Mouse (Mus musculus): Measurements from ENCODE around the gene Hsh2d. TPM values are rescaled to one million over a fixed set of nuclear protein-coding genes. Genes with fewer than 3 reads are reported as not detected.

The Hsh2d gene
- 2.7 and 3.6 TPM in 2 replicates for polyA plus RNA-seq (2015; fragmentation: Nextera tagmentation; extraction: Ambion mirVana)

GRCm38 (mm10) chr8:72189417-72190214, at the start of gene Hsh2d:
Hsh2d (plus strand) TSS chr8:72189638.

GRCm38 (mm10) chr8:72160707-72161697, 28.4 kb upstream of the Hsh2d start, which contains the start of gene Rab8a:
Rab8a (plus strand) TSS chr8:72161200.

GRCm38 (mm10) chr8:72212751-72213150, 23.3 kb downstream of the Hsh2d start, which contains the start of gene Cib3:
Cib3 (minus strand) TSS chr8:72212837.

GRCm38 (mm10) chr8:72213536-72213935, 24.1 kb downstream of the Hsh2d start, which contains the start of gene Gm11034:
Gm11034 (minus strand) TSS chr8:72213636.

GRCm38 (mm10) chr8:72219541-72220363, 30.3 kb downstream of the Hsh2d start, which contains the start of gene Fam32a:
Fam32a (plus strand) TSS chr8:72219730.

GRCm38 (mm10) chr8:72239499-72240402, 50.3 kb downstream of the Hsh2d start, which contains the start of gene Ap1m1:
Ap1m1 (plus strand) TSS chr8:72240018.

Other genes starting within 250 kb of the Hsh2d start
- 10.0 and 10.7 TPM in 2 replicates for gene Zfp961, start 238.6 kb upstream of the Hsh2d start, polyA plus RNA-seq (2015; fragmentation: Nextera tagmentation; extraction: Ambion mirVana)
- gene Cyp4f18, start 180.0 kb upstream of the Hsh2d start, polyA plus RNA-seq (2015; fragmentation: Nextera tagmentation; extraction: Ambion mirVana), result 37.6 and 46.6 TPM in 2 replicates
- 0.13 TPM in 1 of 2 replicates, not detected in the other for gene Olfr372, start 148.4 kb upstream of the Hsh2d start, polyA plus RNA-seq (2015; fragmentation: Nextera tagmentation; extraction: Ambion mirVana)
- 0.06 and 0.07 TPM in 2 replicates for gene Olfr373, start 106.5 kb upstream of the Hsh2d start, polyA plus RNA-seq (2015; fragmentation: Nextera tagmentation; extraction: Ambion mirVana)
- gene Olfr374, start 82.6 kb upstream of the Hsh2d start, polyA plus RNA-seq (2015; fragmentation: Nextera tagmentation; extraction: Ambion mirVana), result 0.04 TPM in 1 of 2 replicates, not detected in the other
- 196 and 211 TPM in 2 replicates for gene Tpm4, start 54.7 kb upstream of the Hsh2d start, polyA plus RNA-seq (2015; fragmentation: Nextera tagmentation; extraction: Ambion mirVana)
- 58.0 and 61.8 TPM in 2 replicates for gene Rab8a, start 28.4 kb upstream of the Hsh2d start, polyA plus RNA-seq (2015; fragmentation: Nextera tagmentation; extraction: Ambion mirVana)
- gene Cib3, start 23.2 kb downstream of the Hsh2d start, polyA plus RNA-seq (2015; fragmentation: Nextera tagmentation; extraction: Ambion mirVana), result 0.26 and 0.39 TPM in 2 replicates
- gene Gm11034, start 24.0 kb downstream of the Hsh2d start, polyA plus RNA-seq (2015; fragmentation: Nextera tagmentation; extraction: Ambion mirVana), result not detected in 2 replicates
- gene Fam32a, start 30.1 kb downstream of the Hsh2d start, polyA plus RNA-seq (2015; fragmentation: Nextera tagmentation; extraction: Ambion mirVana), result 52.6 and 55.1 TPM in 2 replicates
- gene Ap1m1, start 50.4 kb downstream of the Hsh2d start, polyA plus RNA-seq (2015; fragmentation: Nextera tagmentation; extraction: Ambion mirVana), result 68.3 and 74.6 TPM in 2 replicates
- gene Gm10282, start 115.6 kb downstream of the Hsh2d start, polyA plus RNA-seq (2015; fragmentation: Nextera tagmentation; extraction: Ambion mirVana), result 12.0 and 12.3 TPM in 2 replicates
- 18.5 and 24.5 TPM in 2 replicates for gene Klf2, start 129.4 kb downstream of the Hsh2d start, polyA plus RNA-seq (2015; fragmentation: Nextera tagmentation; extraction: Ambion mirVana)
- 18.2 and 19.9 TPM in 2 replicates for gene Eps15l1, start 231.8 kb downstream of the Hsh2d start, polyA plus RNA-seq (2015; fragmentation: Nextera tagmentation; extraction: Ambion mirVana)

Measured in spleen, postnatal 0 days (tissue).